Mouse (Mus musculus) macrophage (primary cell): Measurements from ENCODE around the gene Qrfp. TPM values are rescaled to one million over a fixed set of nuclear protein-coding genes. Genes with fewer than 3 reads are reported as not detected.

Source experiments
- H3K27ac ChIP-seq: fragments of 350-480 bp; formaldehyde crosslinking; 2 replicates; pipeline ENCODE4 v1.9.0; 2021
- H3K36me3 ChIP-seq: fragments of 350-480 bp; formaldehyde crosslinking; 2 replicates; pipeline ENCODE4 v1.9.0; 2021; ENCODE audit errors: inconsistent target
- H3K4me3 ChIP-seq: fragments of 350-480 bp; formaldehyde crosslinking; 2 replicates; pipeline ENCODE4 v1.9.0; 2021; ENCODE audit errors: inconsistent target
- H3K79me2 ChIP-seq: fragments of 350-480 bp; formaldehyde crosslinking; 2 replicates; pipeline ENCODE4 v1.9.0; 2021; ENCODE audit errors: inconsistent target
- WGBS: methylation state at CpG from one replicate; pipeline ENCODE4 v1.1.7; 2026; ENCODE audit warnings: inconsistent platforms; ENCODE audit not compliant: missing documents; 5-methylcytosine and 5-hydroxymethylcytosine counted together
- polyA plus RNA-seq: library from polyadenylated mRNA; stranded (reverse); fragments of 250-400 nt; gene quantifications from 3 replicates; pipeline ENCODE4 v1.2.4, GENCODE M21; 2018; ENCODE audit warnings: inconsistent platforms

Gene Qrfp
- polyA plus RNA-seq, 1 experiment from 2014 or later: not detected

- Histone ChIP-seq H3K79me2 (no peaks in the 10 kb centered on the region), H3K4me3 (no peak overlapping the region), H3K27ac (no peak overlapping the region), H3K36me3 (no peaks in the 10 kb centered on the region)
- WGBS: 57% methylated on average over 7 of the region's 7 CpGs
These were observed 17.5 kb upstream of the Qrfp start for GRCm38 (mm10) chr2:31827877-31828276.

- Histone ChIP-seq H3K79me2 (no peaks in the 10 kb centered on the region), H3K27ac (no peak overlapping the region), H3K36me3 (no peaks in the 10 kb centered on the region), H3K4me3 (no peak overlapping the region)
- WGBS: 94% methylated on average over 14 of the region's 14 CpGs
These were observed 16.0 kb upstream of the Qrfp start for GRCm38 (mm10) chr2:31826094-31827085.

GRCm38 (mm10) chr2:31825469-31825911 is 15.1 kb upstream of the Qrfp start:
- Histone ChIP-seq H3K4me3 (no peak overlapping the region), H3K36me3 (no peaks in the 10 kb centered on the region), H3K79me2 (no peaks in the 10 kb centered on the region), H3K27ac (no peak overlapping the region)
- 28% methylated on average over 15 of the region's 16 CpGs for WGBS

GRCm38 (mm10) chr2:31823933-31824730 is 13.8 kb upstream of the Qrfp start:
- Histone ChIP-seq H3K36me3 (no peaks in the 10 kb centered on the region), H3K79me2 (no peaks in the 10 kb centered on the region), H3K4me3 (no peak overlapping the region), H3K27ac (no peak overlapping the region)
- 90% methylated on average over 10 of the region's 15 CpGs for WGBS

- 35% methylated on average over 39 of the region's 39 CpGs for WGBS
- H3K79me2 ChIP-seq: no peaks in the 10 kb centered on the region
- H3K27ac ChIP-seq: no peak overlapping the region
- no peak overlapping the region for H3K4me3 ChIP-seq
- H3K36me3 ChIP-seq: no peaks in the 10 kb centered on the region
These were observed 12.4 kb upstream of the Qrfp start for GRCm38 (mm10) chr2:31822524-31823371.

GRCm38 (mm10) chr2:31815367-31815766 is 5.0 kb upstream of the Qrfp start:
- Histone ChIP-seq H3K36me3 (no peaks in the 10 kb centered on the region), H3K79me2 (no peaks in the 10 kb centered on the region), H3K27ac (no peak overlapping the region), H3K4me3 (no peak overlapping the region)
- WGBS: 28% methylated on average over 5 of the region's 5 CpGs

GRCm38 (mm10) chr2:31814699-31815098 is 4.3 kb upstream of the Qrfp start:
- Histone ChIP-seq H3K79me2 (no peaks in the 10 kb centered on the region), H3K36me3 (no peaks in the 10 kb centered on the region), H3K27ac (no peak overlapping the region), H3K4me3 (no peak overlapping the region)
- 80% methylated on average over 6 of the region's 7 CpGs for WGBS

- WGBS: 90% methylated on average over 4 of the region's 4 CpGs
- no peaks in the 10 kb centered on the region for H3K36me3 ChIP-seq
- no peaks in the 10 kb centered on the region for H3K79me2 ChIP-seq
- H3K4me3 ChIP-seq: no peak overlapping the region
- H3K27ac ChIP-seq: no peak overlapping the region
These were observed 3.3 kb upstream of the Qrfp start for GRCm38 (mm10) chr2:31813641-31814040.

- WGBS: 74% methylated on average over 12 of the region's 14 CpGs
- no peaks in the 10 kb centered on the region for H3K79me2 ChIP-seq
- no peaks in the 10 kb centered on the region for H3K36me3 ChIP-seq
- no peak overlapping the region for H3K27ac ChIP-seq
- H3K4me3 ChIP-seq: no peak overlapping the region
These were observed 942 bp upstream of the Qrfp start for GRCm38 (mm10) chr2:31811086-31811958.

GRCm38 (mm10) chr2:31809358-31809740 is 1.0 kb downstream of the Qrfp start:
- H3K36me3 ChIP-seq: no peaks in the 10 kb centered on the region
- no peak overlapping the region for H3K4me3 ChIP-seq
- WGBS: 0% methylated on average over 2 of the region's 2 CpGs
- H3K79me2 ChIP-seq: no peaks in the 10 kb centered on the region
- no peak overlapping the region for H3K27ac ChIP-seq

- Histone ChIP-seq H3K4me3 (no peak overlapping the region), H3K27ac (no peak overlapping the region), H3K36me3 (peaks cover 3% of the 10 kb centered on the region), H3K79me2 (no peaks in the 10 kb centered on the region)
- 73% methylated on average over 27 of the region's 28 CpGs for WGBS
These were observed 1.7 kb downstream of the Qrfp start for GRCm38 (mm10) chr2:31808410-31809357.

GRCm38 (mm10) chr2:31806639-31807382 is 3.6 kb downstream of the Qrfp start:
- Histone ChIP-seq H3K36me3 (peaks cover 21% of the 10 kb centered on the region), H3K4me3 (no peak overlapping the region), H3K27ac (no peak overlapping the region), H3K79me2 (no peaks in the 10 kb centered on the region)
- WGBS: 79% methylated on average over 9 of the region's 9 CpGs
